Mouse (Mus musculus): ENCODE measurements around the gene Etfb. TPM values are rescaled to one million over a fixed set of nuclear protein-coding genes. Genes with fewer than 3 reads are reported as not detected.

The Etfb gene
- polyA plus RNA-seq, 1 experiment, result 37.8 TPM

DNA sequence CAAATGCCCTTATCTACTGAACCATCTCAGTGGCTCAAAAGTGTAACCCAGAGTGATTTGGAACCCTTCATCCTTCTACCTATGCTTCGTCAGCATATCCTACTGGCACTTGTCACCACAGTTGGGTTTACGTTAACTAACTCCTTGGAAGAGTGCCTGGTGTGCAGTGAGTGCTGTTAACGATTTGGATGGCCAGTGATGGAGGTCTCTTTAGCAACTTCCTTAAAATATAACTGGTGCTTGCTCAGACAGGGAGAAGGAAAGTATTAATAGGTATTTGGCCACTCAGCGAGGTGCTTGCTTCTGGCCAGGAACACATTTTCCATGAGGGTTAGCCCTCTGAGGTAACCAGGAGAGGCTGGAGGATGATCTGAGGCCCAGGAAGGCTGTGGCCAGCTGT is 3.9 kb downstream of the Etfb start:
- no peaks in the 10 kb centered on the region for H3K36me3 ChIP-seq (ENCODE audit: control insufficient read depth, insufficient read depth, low read length)
- H3K27ac ChIP-seq (ENCODE audit: insufficient read depth, low read length), result no peak overlapping the region
- TF ChIP-seq POLR2A (IDR thresholded peaks at IDR 0.05; ENCODE audit: low read depth, low read length) (no peak), CTCF (IDR thresholded peaks at IDR 0.05; ENCODE audit: extremely low read depth, insufficient read depth, insufficient read length, insufficient replicate concordance) (no peak)
- H3K27me3 ChIP-seq (ENCODE audit: control insufficient read depth, insufficient read depth, low read length), result no peaks in the 10 kb centered on the region
- peaks cover 3% of the 10 kb centered on the region; the same call in 1 of the 2 replicates for H3K4me1 ChIP-seq (ENCODE audit: control insufficient read depth, insufficient read depth, insufficient read length)
- WGBS, result 64% methylated on average over 4 of the region's 4 CpGs
- H3K4me3 ChIP-seq (ENCODE audit: extremely low read depth, insufficient read depth, insufficient read length), result no peak overlapping the region
- no peak for DNase-seq (ENCODE audit: low read depth in 1 of 2, low spot score in 2 of 2)

DNA sequence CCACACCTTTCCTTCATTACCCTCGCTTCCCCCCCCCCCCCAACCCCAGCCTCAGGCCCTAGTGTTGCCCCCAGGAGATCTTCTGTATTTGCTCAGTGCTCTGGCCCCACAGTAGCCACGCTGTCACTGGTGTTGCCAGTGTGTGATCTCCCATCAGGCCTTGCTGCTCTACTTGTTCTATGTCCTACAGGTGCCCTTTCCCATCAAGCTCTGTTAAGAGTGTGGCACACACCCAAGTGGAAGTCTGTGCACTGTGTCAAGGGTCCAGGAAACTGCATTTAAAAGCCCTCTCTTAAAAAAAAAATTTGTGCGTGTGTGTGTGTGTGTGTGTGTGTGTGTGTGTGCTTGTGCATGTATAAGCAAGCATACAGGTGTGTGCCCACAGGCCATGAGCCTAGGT is 4.4 kb downstream of the Etfb start:
- WGBS, result 71% methylated on average over 3 of the region's 3 CpGs
- Histone ChIP-seq H3K27ac (ENCODE audit: insufficient read depth, low read length) (no peak overlapping the region), H3K27me3 (ENCODE audit: control insufficient read depth, insufficient read depth, low read length) (no peaks in the 10 kb centered on the region), H3K4me1 (ENCODE audit: control insufficient read depth, insufficient read depth, insufficient read length) (no peaks in the 10 kb centered on the region; the same call in 1 of the 2 replicates), H3K36me3 (ENCODE audit: control insufficient read depth, insufficient read depth, low read length) (no peaks in the 10 kb centered on the region), H3K4me3 (ENCODE audit: extremely low read depth, insufficient read depth, insufficient read length) (no peak overlapping the region)
- TF ChIP-seq CTCF (IDR thresholded peaks at IDR 0.05; ENCODE audit: extremely low read depth, insufficient read depth, insufficient read length, insufficient replicate concordance) (no peak), POLR2A (IDR thresholded peaks at IDR 0.05; ENCODE audit: low read depth, low read length) (no peak)
- no peak for DNase-seq (ENCODE audit: low read depth in 1 of 2, low spot score in 2 of 2)

DNA sequence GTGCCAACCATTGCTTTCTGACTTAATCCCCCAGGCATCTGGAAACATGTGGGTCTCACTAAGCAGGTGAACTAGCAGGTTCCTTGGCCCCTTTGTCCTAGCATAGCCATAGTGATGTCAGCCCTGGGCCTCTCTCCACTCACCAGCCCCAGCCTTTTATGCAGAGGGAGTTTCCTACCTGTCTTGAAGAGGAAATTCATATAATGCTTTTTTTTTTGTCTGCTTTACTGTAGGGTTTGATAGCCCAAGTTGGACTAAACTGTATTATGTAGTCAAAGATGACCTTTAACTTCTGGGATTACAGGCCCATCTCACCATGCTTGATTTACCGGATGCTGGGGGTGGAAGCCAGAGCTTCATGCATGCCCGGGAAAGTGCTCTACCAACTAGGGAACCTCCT is 5.9 kb downstream of the Etfb start:
- no peaks in the 10 kb centered on the region for H3K27me3 ChIP-seq (ENCODE audit: control insufficient read depth, insufficient read depth, low read length)
- no peaks in the 10 kb centered on the region for H3K36me3 ChIP-seq (ENCODE audit: control insufficient read depth, insufficient read depth, low read length)
- no peak for DNase-seq (ENCODE audit: low read depth in 1 of 2, low spot score in 2 of 2)
- H3K4me1 ChIP-seq (ENCODE audit: control insufficient read depth, insufficient read depth, insufficient read length), result no peaks in the 10 kb centered on the region; the same call in 1 of the 2 replicates
- no peak overlapping the region for H3K4me3 ChIP-seq (ENCODE audit: extremely low read depth, insufficient read depth, insufficient read length)
- WGBS, result 96% methylated on average over 2 of the region's 2 CpGs
- no peak overlapping the region for H3K27ac ChIP-seq (ENCODE audit: insufficient read depth, low read length)
- TF ChIP-seq POLR2A (IDR thresholded peaks at IDR 0.05; ENCODE audit: low read depth, low read length) (no peak), CTCF (IDR thresholded peaks at IDR 0.05; ENCODE audit: extremely low read depth, insufficient read depth, insufficient read length, insufficient replicate concordance) (no peak)

DNA sequence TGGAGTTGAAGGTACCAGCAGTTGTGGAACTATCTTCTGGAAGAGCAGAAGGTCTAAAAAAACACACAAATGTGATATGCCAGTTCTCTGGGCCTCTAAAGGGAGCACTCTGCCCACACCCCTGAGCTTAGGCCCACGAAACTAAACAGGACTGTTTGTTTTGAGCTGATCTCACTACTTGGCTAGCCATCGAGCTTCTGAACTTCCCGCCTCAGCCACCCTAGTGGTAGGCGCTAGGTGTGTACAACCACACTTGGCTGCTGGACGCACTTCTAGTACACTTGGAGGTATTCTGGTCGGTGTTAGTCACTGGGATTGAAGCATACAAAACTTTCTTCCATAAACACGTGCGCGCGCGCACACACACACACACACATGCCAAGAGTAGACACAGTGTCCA is 7.8 kb downstream of the Etfb start:
- Histone ChIP-seq H3K4me1 (ENCODE audit: control insufficient read depth, insufficient read depth, insufficient read length) (no peaks in the 10 kb centered on the region), H3K36me3 (ENCODE audit: control insufficient read depth, insufficient read depth, low read length) (no peaks in the 10 kb centered on the region), H3K4me3 (ENCODE audit: extremely low read depth, insufficient read depth, insufficient read length) (no peak overlapping the region), H3K27me3 (ENCODE audit: control insufficient read depth, insufficient read depth, low read length) (no peaks in the 10 kb centered on the region), H3K27ac (ENCODE audit: insufficient read depth, low read length) (no peak overlapping the region)
- TF ChIP-seq POLR2A (IDR thresholded peaks at IDR 0.05; ENCODE audit: low read depth, low read length) (no peak), CTCF (IDR thresholded peaks at IDR 0.05; ENCODE audit: extremely low read depth, insufficient read depth, insufficient read length, insufficient replicate concordance) (no peak)
- WGBS, result 95% methylated on average over 11 of the region's 11 CpGs
- DNase-seq (ENCODE audit: low read depth in 1 of 2, low spot score in 2 of 2), result no peak

DNA sequence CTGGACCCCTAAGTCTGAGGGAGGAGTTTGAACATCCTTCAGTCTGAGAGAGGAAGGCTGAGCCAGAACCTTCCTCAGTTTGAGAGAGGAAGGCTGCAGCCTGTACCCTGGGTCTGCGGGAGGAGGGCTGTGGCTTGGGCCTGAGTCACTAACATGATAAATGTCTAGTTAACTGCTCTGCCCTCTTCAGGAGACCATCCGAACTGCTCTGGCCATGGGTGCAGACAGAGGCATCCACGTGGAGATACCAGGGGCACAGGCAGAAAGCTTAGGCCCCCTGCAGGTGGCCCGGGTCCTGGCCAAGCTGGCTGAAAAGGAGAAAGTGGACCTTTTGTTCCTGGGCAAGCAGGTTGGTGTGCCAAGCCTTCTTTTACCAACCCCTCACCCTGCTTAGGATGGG is 8.7 kb downstream of the Etfb start:
- Histone ChIP-seq H3K4me1 (ENCODE audit: control insufficient read depth, insufficient read depth, insufficient read length) (no peaks in the 10 kb centered on the region), H3K27ac (ENCODE audit: insufficient read depth, low read length) (no peak overlapping the region), H3K27me3 (ENCODE audit: control insufficient read depth, insufficient read depth, low read length) (no peaks in the 10 kb centered on the region), H3K36me3 (ENCODE audit: control insufficient read depth, insufficient read depth, low read length) (peaks cover 2% of the 10 kb centered on the region; the same call in 1 of the 2 replicates), H3K4me3 (ENCODE audit: extremely low read depth, insufficient read depth, insufficient read length) (no peak overlapping the region)
- TF ChIP-seq CTCF (IDR thresholded peaks at IDR 0.05; ENCODE audit: extremely low read depth, insufficient read depth, insufficient read length, insufficient replicate concordance), result 0 out of 2 replicates have a peak, but pooled peaks have one; percentile 38
- no peak for TF ChIP-seq POLR2A (IDR thresholded peaks at IDR 0.05; ENCODE audit: low read depth, low read length)
- DNase-seq (ENCODE audit: low read depth in 1 of 2, low spot score in 2 of 2), result peak in 1 of 2 experiments; percentile 61
- 30% methylated on average over 4 of the region's 4 CpGs for WGBS

DNA sequence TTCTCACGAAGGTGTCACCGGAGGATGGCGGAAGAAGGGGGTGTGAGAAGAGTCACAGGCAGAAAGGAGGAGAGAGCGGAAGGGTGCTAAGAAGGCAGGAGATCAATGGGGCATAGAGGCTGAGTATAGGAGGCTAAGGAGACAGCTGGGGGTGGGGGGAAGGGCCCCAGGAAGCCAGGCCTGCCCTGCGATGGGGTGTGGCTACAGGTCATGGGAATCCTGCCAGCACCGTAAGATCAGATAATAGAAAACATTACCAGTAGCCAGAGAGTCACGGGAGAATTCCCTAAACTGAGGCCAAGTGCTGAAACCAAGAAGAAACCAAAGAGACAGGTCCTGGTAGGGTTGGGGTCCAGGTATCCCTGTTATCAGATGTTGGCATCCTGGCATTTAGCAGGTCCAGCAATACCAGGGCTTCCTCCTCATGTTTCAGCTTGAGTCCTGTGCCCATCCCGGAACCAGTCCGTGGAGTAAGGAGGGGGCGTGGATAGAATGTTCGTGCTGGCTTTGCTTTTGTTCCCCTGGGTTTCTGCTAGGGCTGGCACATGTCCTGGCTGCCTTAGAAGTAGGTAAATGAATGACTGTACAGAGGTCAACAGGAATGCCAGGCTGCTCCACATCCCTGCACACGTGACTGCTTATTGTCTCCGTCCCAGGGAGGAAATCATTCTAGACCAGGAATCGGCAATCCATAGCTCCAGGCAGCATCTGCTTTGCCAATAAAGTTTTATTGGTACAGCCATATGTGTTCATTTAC is 9.9 kb downstream of the Etfb start:
- no peak for TF ChIP-seq POLR2A (IDR thresholded peaks at IDR 0.05; ENCODE audit: low read depth, low read length)
- no peak for TF ChIP-seq CTCF (IDR thresholded peaks at IDR 0.05; ENCODE audit: extremely low read depth, insufficient read depth, insufficient read length, insufficient replicate concordance)
- Histone ChIP-seq H3K27ac (ENCODE audit: insufficient read depth, low read length) (no peak overlapping the region), H3K4me3 (ENCODE audit: extremely low read depth, insufficient read depth, insufficient read length) (no peak overlapping the region), H3K4me1 (ENCODE audit: control insufficient read depth, insufficient read depth, insufficient read length) (no peaks in the 10 kb centered on the region), H3K27me3 (ENCODE audit: control insufficient read depth, insufficient read depth, low read length) (no peaks in the 10 kb centered on the region), H3K36me3 (ENCODE audit: control insufficient read depth, insufficient read depth, low read length) (peaks cover 2% of the 10 kb centered on the region; the same call in 1 of the 2 replicates)
- WGBS, result 93% methylated on average over 14 of the region's 14 CpGs
- no peak for DNase-seq (ENCODE audit: low read depth in 1 of 2, low spot score in 2 of 2)

DNA sequence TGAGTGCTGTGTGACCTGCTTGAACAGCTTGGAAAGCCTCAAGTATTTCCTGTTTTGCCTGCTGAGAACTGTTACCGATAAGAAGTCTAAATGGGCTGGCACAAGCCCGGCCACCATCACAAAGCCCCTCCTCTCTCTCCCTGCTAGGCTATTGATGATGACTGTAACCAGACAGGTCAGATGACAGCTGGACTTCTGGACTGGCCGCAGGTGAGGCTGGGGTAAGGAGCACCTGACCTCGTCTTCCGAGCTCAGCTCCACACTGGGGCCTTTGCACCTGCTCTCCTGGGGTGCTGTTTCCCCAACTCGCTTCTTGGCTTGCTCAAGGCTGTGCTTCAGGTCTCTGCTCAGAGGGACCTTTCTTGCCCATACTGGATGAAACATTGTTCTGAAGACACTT is 10.5 kb downstream of the Etfb start:
- Histone ChIP-seq H3K27ac (ENCODE audit: insufficient read depth, low read length) (no peak overlapping the region), H3K4me3 (ENCODE audit: extremely low read depth, insufficient read depth, insufficient read length) (no peak overlapping the region), H3K27me3 (ENCODE audit: control insufficient read depth, insufficient read depth, low read length) (no peaks in the 10 kb centered on the region), H3K4me1 (ENCODE audit: control insufficient read depth, insufficient read depth, insufficient read length) (no peaks in the 10 kb centered on the region), H3K36me3 (ENCODE audit: control insufficient read depth, insufficient read depth, low read length) (peaks cover 2% of the 10 kb centered on the region; the same call in 1 of the 2 replicates)
- DNase-seq (ENCODE audit: low read depth in 1 of 2, low spot score in 2 of 2), result no peak
- TF ChIP-seq POLR2A (IDR thresholded peaks at IDR 0.05; ENCODE audit: low read depth, low read length) (no peak), CTCF (IDR thresholded peaks at IDR 0.05; ENCODE audit: extremely low read depth, insufficient read depth, insufficient read length, insufficient replicate concordance) (no peak)
- 81% methylated on average over 6 of the region's 6 CpGs for WGBS

Measured in spleen, adult 2 months (tissue).